Mouse (Mus musculus): ENCODE results near the gene C2cd4c. TPM values are rescaled to one million over a fixed set of nuclear protein-coding genes. Genes with fewer than 3 reads are reported as not detected.

The C2cd4c gene
- polyA plus RNA-seq, 1 experiment from 2014 or later = 0.06 TPM

GRCm38 (mm10) chr10:79585136-79585535 lies 28.7 kb downstream of the C2cd4c start:
- Histone ChIP-seq H3K4me2 (replicated peaks) (no peak overlapping the region), H3K4me1 (replicated peaks) (no peaks in the 10 kb centered on the region), H3K36me3 (no peaks in the 10 kb centered on the region), H3K4me3 (replicated peaks) (no peak overlapping the region), H3K27me3 (replicated peaks) (no peaks in the 10 kb centered on the region), H3K9ac (no peak overlapping the region), H3K27ac (no peak overlapping the region), H3K9me3 (no peaks in the 10 kb centered on the region)
- no peak for ATAC-seq
- WGBS = 89% methylated on average over 6 of the region's 6 CpGs

DNA sequence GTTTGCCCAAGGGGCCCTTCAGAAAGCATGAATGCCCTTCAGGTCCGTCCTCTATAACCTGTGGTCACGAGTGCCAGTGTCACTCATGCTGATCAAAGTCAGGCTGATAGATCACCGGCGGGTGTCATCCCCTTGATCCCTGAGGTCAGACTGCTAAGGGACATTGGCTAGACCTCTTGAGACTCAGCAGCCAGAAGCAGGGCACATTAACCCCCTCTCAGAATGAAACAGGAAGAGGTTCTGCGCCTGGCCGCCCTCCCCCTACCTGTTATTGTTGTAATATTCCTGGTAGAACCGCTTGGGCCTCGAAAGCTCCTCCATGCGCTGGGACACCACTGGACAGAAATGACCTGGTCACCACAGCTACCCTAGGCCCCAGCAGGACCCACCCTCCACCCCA lies 29.4 kb downstream of the C2cd4c start:
- Histone ChIP-seq H3K9ac (no peak overlapping the region), H3K27ac (no peak overlapping the region), H3K36me3 (no peaks in the 10 kb centered on the region), H3K9me3 (no peaks in the 10 kb centered on the region), H3K4me2 (replicated peaks) (no peak overlapping the region), H3K27me3 (replicated peaks) (no peaks in the 10 kb centered on the region), H3K4me3 (replicated peaks) (no peak overlapping the region), H3K4me1 (replicated peaks) (no peaks in the 10 kb centered on the region)
- ATAC-seq = no peak
- WGBS = 88% methylated on average over 9 of the region's 9 CpGs

DNA sequence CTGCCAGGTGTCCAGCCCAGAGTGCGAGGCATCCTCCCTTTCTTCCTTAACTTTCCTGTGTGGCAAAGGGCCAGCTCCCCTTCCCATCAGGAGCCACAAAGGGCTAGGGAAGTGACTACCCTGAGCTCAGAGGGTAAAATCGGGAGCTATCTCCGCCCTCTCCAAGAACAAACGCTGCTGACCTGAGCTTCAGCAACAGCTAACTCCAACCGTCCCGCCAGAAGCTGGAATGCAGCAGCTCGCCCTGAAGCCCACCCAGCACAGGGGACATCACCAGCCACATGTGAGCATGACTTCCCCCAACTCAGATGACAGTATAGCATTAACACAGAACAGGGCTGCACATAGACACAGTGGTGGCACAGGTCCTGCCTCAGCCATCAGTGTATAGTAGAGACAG lies 29.8 kb downstream of the C2cd4c start:
- Histone ChIP-seq H3K4me1 (replicated peaks) (no peaks in the 10 kb centered on the region), H3K27me3 (replicated peaks) (no peaks in the 10 kb centered on the region), H3K36me3 (no peaks in the 10 kb centered on the region), H3K4me2 (replicated peaks) (no peak overlapping the region), H3K4me3 (replicated peaks) (no peak overlapping the region), H3K9ac (no peak overlapping the region), H3K27ac (no peak overlapping the region), H3K9me3 (no peaks in the 10 kb centered on the region)
- no peak for ATAC-seq
- WGBS = 51% methylated on average over 7 of the region's 7 CpGs

GRCm38 (mm10) chr10:79581501-79581900 lies 32.3 kb downstream of the C2cd4c start:
- H3K27ac ChIP-seq = no peak overlapping the region
- H3K4me2 ChIP-seq (replicated peaks) = no peak overlapping the region
- H3K9me3 ChIP-seq = no peaks in the 10 kb centered on the region
- H3K4me3 ChIP-seq (replicated peaks) = no peak overlapping the region
- no peak overlapping the region for H3K9ac ChIP-seq
- no peak for ATAC-seq
- 81% methylated on average over 8 of the region's 8 CpGs for WGBS
- H3K36me3 ChIP-seq = no peaks in the 10 kb centered on the region
- no peaks in the 10 kb centered on the region for H3K27me3 ChIP-seq (replicated peaks)
- no peaks in the 10 kb centered on the region for H3K4me1 ChIP-seq (replicated peaks)

DNA sequence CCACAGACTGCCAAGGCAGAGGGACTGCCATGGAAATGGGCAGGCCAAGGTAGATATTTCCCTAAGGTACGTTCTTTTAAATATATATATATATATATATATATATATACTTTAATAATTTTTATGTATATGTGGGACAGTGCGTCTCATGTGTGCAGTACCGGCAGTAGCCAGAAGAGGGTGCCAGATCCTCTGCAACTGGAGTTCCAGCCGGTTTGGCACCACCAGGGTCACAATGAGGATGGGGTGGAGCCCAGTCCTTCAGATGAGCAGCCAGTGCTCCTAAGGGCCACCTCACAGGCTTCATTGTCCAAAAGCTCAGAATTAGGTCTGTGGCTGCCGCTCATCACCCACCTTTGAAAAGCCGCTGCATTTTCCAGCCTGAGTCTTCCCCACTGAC lies 33.0 kb downstream of the C2cd4c start:
- Histone ChIP-seq H3K4me1 (replicated peaks) (no peaks in the 10 kb centered on the region), H3K36me3 (no peaks in the 10 kb centered on the region), H3K27me3 (replicated peaks) (no peaks in the 10 kb centered on the region), H3K27ac (no peak overlapping the region), H3K4me3 (replicated peaks) (no peak overlapping the region), H3K4me2 (replicated peaks) (no peak overlapping the region), H3K9me3 (no peaks in the 10 kb centered on the region), H3K9ac (no peak overlapping the region)
- ATAC-seq = no peak
- 48% methylated on average over 6 of the region's 6 CpGs for WGBS

DNA sequence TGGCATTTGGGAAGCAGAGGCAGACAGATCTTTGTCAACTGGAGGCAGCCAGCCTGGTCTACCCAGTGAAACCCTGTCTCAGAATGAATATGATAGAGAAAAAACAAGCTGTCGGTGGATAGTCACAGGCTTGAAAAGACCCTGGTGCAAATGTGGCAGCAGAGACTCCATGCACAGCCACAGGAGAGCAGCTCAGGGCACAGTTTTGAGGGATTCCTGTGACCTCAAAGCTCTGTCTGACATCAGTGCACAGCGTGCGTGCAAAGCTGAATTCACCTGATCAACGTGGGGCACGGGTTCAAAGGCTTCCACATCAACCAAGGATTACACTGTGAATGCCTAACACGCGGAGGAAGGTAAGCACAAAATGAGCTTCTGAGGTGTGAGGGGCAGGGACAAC lies 33.5 kb downstream of the C2cd4c start:
- no peaks in the 10 kb centered on the region for H3K4me1 ChIP-seq (replicated peaks)
- WGBS = 73% methylated on average over 7 of the region's 7 CpGs
- no peaks in the 10 kb centered on the region for H3K36me3 ChIP-seq
- no peak overlapping the region for H3K4me3 ChIP-seq (replicated peaks)
- H3K9me3 ChIP-seq = no peaks in the 10 kb centered on the region
- no peak overlapping the region for H3K27ac ChIP-seq
- H3K4me2 ChIP-seq (replicated peaks) = no peak overlapping the region
- ATAC-seq = no peak
- H3K9ac ChIP-seq = no peak overlapping the region
- no peaks in the 10 kb centered on the region for H3K27me3 ChIP-seq (replicated peaks)

- no peak overlapping the region for H3K4me3 ChIP-seq (replicated peaks)
- no peaks in the 10 kb centered on the region for H3K27me3 ChIP-seq (replicated peaks)
- no peaks in the 10 kb centered on the region for H3K36me3 ChIP-seq
- H3K27ac ChIP-seq = no peak overlapping the region
- H3K9me3 ChIP-seq = no peaks in the 10 kb centered on the region
- 77% methylated on average over 12 of the region's 12 CpGs for WGBS
- no peaks in the 10 kb centered on the region for H3K4me1 ChIP-seq (replicated peaks)
- ATAC-seq = no peak
- no peak overlapping the region for H3K9ac ChIP-seq
- H3K4me2 ChIP-seq (replicated peaks) = no peak overlapping the region
These were observed 34.0 kb downstream of the C2cd4c start for GRCm38 (mm10) chr10:79579781-79580180.

DNA sequence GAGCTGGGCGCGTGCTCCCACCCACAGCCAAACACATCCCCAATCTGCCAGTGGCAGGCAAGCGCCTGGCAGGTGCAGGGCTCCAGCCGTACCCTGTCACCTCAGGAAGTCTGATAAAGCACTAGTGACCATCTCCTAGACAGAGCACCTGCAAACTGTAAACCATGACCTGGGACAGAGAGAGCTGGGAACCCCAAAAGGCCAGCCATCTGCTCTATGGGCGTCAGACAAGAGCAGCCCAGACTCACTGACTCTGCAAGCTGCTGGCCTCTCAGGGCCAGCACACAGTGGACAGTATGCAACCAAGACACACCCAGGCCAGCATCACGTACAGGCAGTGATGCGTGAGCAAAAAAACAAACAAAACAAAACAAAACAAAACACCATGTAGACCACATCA lies 34.9 kb downstream of the C2cd4c start:
- Histone ChIP-seq H3K27me3 (replicated peaks) (no peaks in the 10 kb centered on the region), H3K4me1 (replicated peaks) (no peaks in the 10 kb centered on the region), H3K27ac (no peak overlapping the region), H3K36me3 (no peaks in the 10 kb centered on the region), H3K9me3 (no peaks in the 10 kb centered on the region), H3K9ac (no peak overlapping the region), H3K4me3 (replicated peaks) (no peak overlapping the region), H3K4me2 (replicated peaks) (no peak overlapping the region)
- no peak for ATAC-seq
- WGBS = 73% methylated on average over 7 of the region's 7 CpGs

DNA sequence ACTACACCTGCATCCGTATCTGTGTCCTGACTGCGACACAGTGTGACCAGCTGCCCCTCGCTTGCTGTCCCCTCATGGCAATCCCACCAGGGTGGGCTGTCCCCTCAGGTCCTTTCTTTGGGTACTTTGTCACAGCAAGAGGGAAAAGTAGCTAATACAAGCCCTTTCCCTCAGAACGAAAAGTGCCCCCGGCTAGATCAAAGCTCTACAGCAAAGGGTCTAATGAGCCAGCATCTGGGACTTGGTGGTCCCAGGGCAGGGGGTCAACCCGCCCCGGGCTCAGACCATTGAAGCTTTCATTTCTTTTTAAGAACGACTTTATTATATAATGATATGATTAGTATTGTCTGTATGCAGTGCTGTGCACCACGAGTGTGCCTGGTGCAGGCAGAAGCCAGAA lies 35.5 kb downstream of the C2cd4c start:
- Histone ChIP-seq H3K36me3 (no peaks in the 10 kb centered on the region), H3K9me3 (no peaks in the 10 kb centered on the region), H3K9ac (no peak overlapping the region), H3K27me3 (replicated peaks) (no peaks in the 10 kb centered on the region), H3K27ac (no peak overlapping the region), H3K4me1 (replicated peaks) (no peaks in the 10 kb centered on the region), H3K4me2 (replicated peaks) (no peak overlapping the region), H3K4me3 (replicated peaks) (no peak overlapping the region)
- no peak for ATAC-seq
- WGBS = 76% methylated on average over 9 of the region's 9 CpGs

GRCm38 (mm10) chr10:79577376-79577775 lies 36.4 kb downstream of the C2cd4c start:
- no peak for ATAC-seq
- H3K9me3 ChIP-seq = no peaks in the 10 kb centered on the region
- no peak overlapping the region for H3K4me2 ChIP-seq (replicated peaks)
- no peaks in the 10 kb centered on the region for H3K4me1 ChIP-seq (replicated peaks)
- no peak overlapping the region for H3K4me3 ChIP-seq (replicated peaks)
- H3K36me3 ChIP-seq = no peaks in the 10 kb centered on the region
- H3K9ac ChIP-seq = no peak overlapping the region
- H3K27me3 ChIP-seq (replicated peaks) = no peaks in the 10 kb centered on the region
- no peak overlapping the region for H3K27ac ChIP-seq
- 74% methylated on average over 4 of the region's 4 CpGs for WGBS

GRCm38 (mm10) chr10:79575754-79576153 lies 38.1 kb downstream of the C2cd4c start:
- no peak for ATAC-seq
- H3K9ac ChIP-seq = no peak overlapping the region
- H3K9me3 ChIP-seq = no peaks in the 10 kb centered on the region
- H3K4me1 ChIP-seq (replicated peaks) = no peaks in the 10 kb centered on the region
- no peak overlapping the region for H3K27ac ChIP-seq
- H3K4me3 ChIP-seq (replicated peaks) = no peak overlapping the region
- no peaks in the 10 kb centered on the region for H3K27me3 ChIP-seq (replicated peaks)
- WGBS = 65% methylated on average over 6 of the region's 6 CpGs
- H3K36me3 ChIP-seq = no peaks in the 10 kb centered on the region
- no peak overlapping the region for H3K4me2 ChIP-seq (replicated peaks)

DNA sequence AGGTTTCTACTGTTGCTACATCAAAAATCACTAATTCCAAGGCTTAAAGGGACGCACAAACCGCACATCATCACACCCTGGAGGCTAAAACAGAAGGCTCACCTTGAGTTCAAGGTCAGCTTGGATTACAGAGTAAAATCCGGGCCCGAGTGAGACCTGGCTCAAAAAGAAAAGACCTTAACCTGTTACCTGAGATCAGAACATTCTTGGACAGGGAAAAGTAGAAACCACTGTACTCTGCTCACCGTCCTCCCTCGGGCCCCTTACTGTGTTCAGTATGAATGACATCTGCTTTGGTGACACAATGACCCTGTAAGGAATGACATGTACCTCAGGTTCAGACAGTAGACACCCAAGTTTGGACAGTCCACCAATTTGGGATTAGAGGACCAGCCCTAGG lies 39.0 kb downstream of the C2cd4c start:
- WGBS = 87% methylated on average over 6 of the region's 6 CpGs
- no peak overlapping the region for H3K9ac ChIP-seq
- H3K9me3 ChIP-seq = no peaks in the 10 kb centered on the region
- no peak overlapping the region for H3K27ac ChIP-seq
- H3K4me3 ChIP-seq (replicated peaks) = no peak overlapping the region
- H3K4me2 ChIP-seq (replicated peaks) = no peak overlapping the region
- no peak for ATAC-seq
- H3K4me1 ChIP-seq (replicated peaks) = no peaks in the 10 kb centered on the region
- no peaks in the 10 kb centered on the region for H3K36me3 ChIP-seq
- no peaks in the 10 kb centered on the region for H3K27me3 ChIP-seq (replicated peaks)

DNA sequence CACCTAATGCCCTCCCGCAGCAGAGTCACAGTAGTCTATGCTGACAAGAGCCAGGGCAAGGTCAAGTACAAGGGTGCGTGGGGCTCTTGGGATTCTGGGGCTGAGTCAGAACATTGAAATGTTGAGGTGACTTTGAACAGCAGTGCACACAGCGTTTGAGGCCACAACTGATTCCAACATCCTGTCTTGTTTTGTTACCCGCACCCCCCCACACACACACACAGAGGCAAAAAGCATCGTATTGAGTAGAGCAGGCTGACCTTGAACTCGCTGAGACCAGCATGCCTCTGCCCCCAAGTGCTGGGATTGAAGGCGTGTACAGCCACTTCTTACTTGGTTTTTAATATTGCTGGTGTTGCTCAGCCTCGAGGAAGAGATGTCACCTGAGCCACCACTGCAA lies 39.5 kb downstream of the C2cd4c start:
- H3K27me3 ChIP-seq (replicated peaks) = no peaks in the 10 kb centered on the region
- no peak overlapping the region for H3K4me3 ChIP-seq (replicated peaks)
- no peak overlapping the region for H3K4me2 ChIP-seq (replicated peaks)
- no peaks in the 10 kb centered on the region for H3K36me3 ChIP-seq
- no peak overlapping the region for H3K27ac ChIP-seq
- H3K9ac ChIP-seq = no peak overlapping the region
- no peaks in the 10 kb centered on the region for H3K9me3 ChIP-seq
- no peaks in the 10 kb centered on the region for H3K4me1 ChIP-seq (replicated peaks)
- no peak for ATAC-seq
- WGBS = 77% methylated on average over 8 of the region's 8 CpGs

DNA sequence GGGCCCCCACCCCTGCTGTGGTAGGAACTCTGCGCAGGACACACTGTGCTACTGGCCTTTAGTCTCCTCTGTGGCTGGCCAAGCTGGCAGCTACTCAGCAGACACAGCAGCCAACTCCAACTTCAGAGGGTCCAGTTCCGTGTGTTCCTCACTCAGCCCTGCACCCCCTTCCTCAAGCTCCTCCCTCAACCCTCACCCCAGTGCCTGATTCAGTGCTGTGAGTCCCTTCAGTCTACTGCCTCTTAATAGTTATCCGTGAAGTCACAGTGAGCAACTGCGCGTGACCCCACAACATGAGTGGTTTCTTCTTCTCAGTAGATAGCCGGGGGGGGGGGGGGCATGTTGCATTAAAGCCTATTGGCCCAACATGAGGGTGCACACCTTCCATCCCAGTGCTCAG lies 40.2 kb downstream of the C2cd4c start:
- H3K4me1 ChIP-seq (replicated peaks) = no peaks in the 10 kb centered on the region
- 87% methylated on average over 6 of the region's 6 CpGs for WGBS

More for the DNA sequence above, 40.2 kb downstream of the C2cd4c start:
- H3K9ac ChIP-seq = no peak overlapping the region
- no peaks in the 10 kb centered on the region for H3K27me3 ChIP-seq (replicated peaks)
- no peak for ATAC-seq
- H3K9me3 ChIP-seq = no peaks in the 10 kb centered on the region
- H3K36me3 ChIP-seq = no peaks in the 10 kb centered on the region
- no peak overlapping the region for H3K4me3 ChIP-seq (replicated peaks)
- H3K4me2 ChIP-seq (replicated peaks) = no peak overlapping the region
- H3K27ac ChIP-seq = no peak overlapping the region
